Mouse (Mus musculus) Muller cell, postnatal 12 days (primary cell): ENCODE data around the gene Slc38a3.

Source experiments
- DNase-seq: peaks from one replicate; pipeline ENCODE4 v3.0.0-alpha.2; 2015; ENCODE audit errors: inconsistent ontology term

Slc38a3 gene

GRCm38 (mm10) chr9:107669480-107669945 is at the start of gene Slc38a3:
TSS of gene Slc38a3 (minus strand) at chr9:107669530.
- DNase-seq = no peak

- peak; percentile 90 for DNase-seq
Observed at GRCm38 (mm10) chr9:107716951-107717350, 47.6 kb upstream of the Slc38a3 start.

GRCm38 (mm10) chr9:107715632-107716031 is 46.3 kb upstream of the Slc38a3 start:
- DNase-seq = no peak

GRCm38 (mm10) chr9:107714221-107714952 is 45.1 kb upstream of the Slc38a3 start:
- peak; percentile 93 for DNase-seq

- DNase-seq = peak; percentile 90
Observed at GRCm38 (mm10) chr9:107709697-107710483, 40.6 kb upstream of the Slc38a3 start, which contains the start of gene Sema3f. TSS of gene Sema3f (minus strand) at chr9:107710475.

GRCm38 (mm10) chr9:107709096-107709696 is 39.9 kb upstream of the Slc38a3 start:
- DNase-seq = no peak

- DNase-seq = no peak
Observed at GRCm38 (mm10) chr9:107708439-107709095, 39.2 kb upstream of the Slc38a3 start.

GRCm38 (mm10) chr9:107707701-107708438 is 38.5 kb upstream of the Slc38a3 start:
- no peak for DNase-seq

- DNase-seq = no peak
Observed at GRCm38 (mm10) chr9:107706781-107707211, 37.5 kb upstream of the Slc38a3 start.

GRCm38 (mm10) chr9:107703337-107704122 is 34.2 kb upstream of the Slc38a3 start:
- peak; percentile 64 for DNase-seq

GRCm38 (mm10) chr9:107702606-107703185 is 33.4 kb upstream of the Slc38a3 start:
- peak; percentile 81 for DNase-seq

GRCm38 (mm10) chr9:107701594-107701993 is 32.3 kb upstream of the Slc38a3 start:
- DNase-seq = peak; percentile 98

GRCm38 (mm10) chr9:107700114-107700571 is 30.8 kb upstream of the Slc38a3 start:
- DNase-seq = peak; percentile 82

- no peak for DNase-seq
Observed at GRCm38 (mm10) chr9:107699376-107699980, 30.1 kb upstream of the Slc38a3 start.

GRCm38 (mm10) chr9:107698611-107699190 is 29.4 kb upstream of the Slc38a3 start:
- DNase-seq = peak; percentile 58

GRCm38 (mm10) chr9:107697811-107698521 is 28.6 kb upstream of the Slc38a3 start:
- peak; percentile 68 for DNase-seq

- no peak for DNase-seq
Observed at GRCm38 (mm10) chr9:107696845-107697610, 27.7 kb upstream of the Slc38a3 start.
